Mouse (Mus musculus): ENCODE measurements around the gene Slain2. TPM values are rescaled to one million over a fixed set of nuclear protein-coding genes. Genes with fewer than 3 reads are reported as not detected.

Gene Slain2
- polyA plus RNA-seq, 1 experiment from 2014 or later = 15.2 TPM

DNA sequence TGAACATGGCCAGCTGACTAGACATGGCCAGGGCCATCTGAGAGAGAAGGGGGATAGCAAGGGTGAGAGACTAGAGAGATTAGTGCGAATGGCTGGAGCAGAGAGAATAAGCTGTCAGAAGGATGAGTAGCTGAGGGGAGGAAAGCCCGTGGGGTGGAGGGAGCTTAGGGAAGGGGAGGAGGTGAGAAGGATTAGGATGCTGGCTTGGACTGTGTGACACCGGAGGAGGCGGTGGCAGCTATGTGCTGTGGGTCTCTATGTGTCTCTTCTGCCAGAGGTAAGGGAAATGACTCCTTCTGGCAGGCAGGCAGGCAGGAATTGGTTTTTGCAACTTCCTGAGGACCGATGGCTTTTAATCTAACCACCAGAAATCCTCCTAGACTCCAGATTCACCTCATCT is 34.4 kb upstream of the Slain2 start:
- no peak overlapping the region for H3K27ac ChIP-seq (ENCODE audit: low read length)
- no peak for ATAC-seq
- H3K36me3 ChIP-seq (ENCODE audit: control insufficient read depth, insufficient read depth, low read length) = no peaks in the 10 kb centered on the region
- H3K9me3 ChIP-seq (replicated peaks; ENCODE audit: control insufficient read depth, low read length, poor library complexity, severe bottlenecking) = no peaks in the 10 kb centered on the region
- 27% methylated on average over 5 of the region's 5 CpGs for WGBS
- no peak overlapping the region for H3K9ac ChIP-seq (ENCODE audit: low read depth, low read length)
- no peaks in the 10 kb centered on the region for H3K4me1 ChIP-seq (ENCODE audit: control insufficient read depth, insufficient read depth, low read length)
- H3K4me2 ChIP-seq (ENCODE audit: low read length) = no peak overlapping the region
- H3K27me3 ChIP-seq (ENCODE audit: control insufficient read depth, insufficient read depth, low read depth, low read length) = no peaks in the 10 kb centered on the region
- no peak overlapping the region for H3K4me3 ChIP-seq (ENCODE audit: low read depth, low read length)

DNA sequence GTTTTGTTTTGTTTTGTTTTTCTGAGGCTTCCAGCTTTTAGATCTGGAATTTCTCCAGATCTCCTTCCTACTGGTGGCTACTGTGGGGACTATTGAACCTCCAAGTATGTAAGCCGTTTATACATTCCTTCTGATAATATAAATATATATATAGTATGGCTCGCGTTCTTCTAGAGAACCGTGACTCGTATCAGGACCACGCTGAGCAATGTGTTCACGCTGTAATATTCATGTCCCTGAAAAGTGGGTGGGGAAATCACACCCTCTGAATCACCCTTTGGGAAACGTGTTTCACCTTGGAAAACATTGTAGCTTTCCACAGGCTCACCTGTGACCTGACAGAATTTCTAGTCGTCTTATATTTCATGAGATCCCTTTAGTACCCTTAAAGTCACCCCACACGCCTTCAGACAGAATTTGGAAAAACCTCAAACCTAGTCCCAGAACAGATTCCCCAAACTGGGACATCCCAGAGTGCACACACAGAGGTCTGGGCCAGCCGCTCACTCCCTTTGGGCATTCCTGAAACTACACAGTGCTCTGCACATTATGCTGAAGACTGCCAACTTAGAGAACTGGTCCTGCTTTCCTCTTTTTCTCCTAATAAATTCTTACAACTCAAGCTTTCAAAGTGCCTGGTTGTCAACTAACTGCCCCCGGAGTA is 32.2 kb upstream of the Slain2 start:
- H3K4me1 ChIP-seq (ENCODE audit: control insufficient read depth, insufficient read depth, low read length) = no peaks in the 10 kb centered on the region
- no peak overlapping the region for H3K27ac ChIP-seq (ENCODE audit: low read length)
- no peaks in the 10 kb centered on the region for H3K9me3 ChIP-seq (replicated peaks; ENCODE audit: control insufficient read depth, low read length, poor library complexity, severe bottlenecking)
- no peak overlapping the region for H3K4me3 ChIP-seq (ENCODE audit: low read depth, low read length)
- H3K9ac ChIP-seq (ENCODE audit: low read depth, low read length) = no peak overlapping the region
- H3K4me2 ChIP-seq (ENCODE audit: low read length) = no peak overlapping the region
- WGBS = 88% methylated on average over 12 of the region's 12 CpGs
- no peaks in the 10 kb centered on the region for H3K27me3 ChIP-seq (ENCODE audit: control insufficient read depth, insufficient read depth, low read depth, low read length)
- H3K36me3 ChIP-seq (ENCODE audit: control insufficient read depth, insufficient read depth, low read length) = no peaks in the 10 kb centered on the region
- ATAC-seq = no peak

DNA sequence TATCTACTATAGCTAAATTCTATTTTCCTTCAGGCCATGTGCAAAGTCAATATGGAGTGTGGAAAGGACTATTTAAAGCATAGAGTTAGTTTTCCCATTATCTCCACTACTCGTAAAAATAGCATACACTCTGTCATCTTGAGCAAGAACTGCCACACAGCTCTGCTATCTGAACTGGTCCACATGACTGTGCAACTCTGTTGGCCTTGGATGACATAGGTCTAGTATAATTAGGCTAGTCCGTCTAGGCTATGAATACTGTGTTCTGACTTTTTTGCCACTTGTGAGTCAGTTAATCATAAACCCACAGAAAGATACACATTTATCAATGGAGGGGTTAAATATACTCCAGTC is 31.7 kb upstream of the Slain2 start:
- H3K4me3 ChIP-seq (ENCODE audit: low read depth, low read length) = no peak overlapping the region
- no peak overlapping the region for H3K4me2 ChIP-seq (ENCODE audit: low read length)
- H3K36me3 ChIP-seq (ENCODE audit: control insufficient read depth, insufficient read depth, low read length) = no peaks in the 10 kb centered on the region
- no peaks in the 10 kb centered on the region for H3K27me3 ChIP-seq (ENCODE audit: control insufficient read depth, insufficient read depth, low read depth, low read length)
- no peaks in the 10 kb centered on the region for H3K9me3 ChIP-seq (replicated peaks; ENCODE audit: control insufficient read depth, low read length, poor library complexity, severe bottlenecking)
- no peak for ATAC-seq
- 83% methylated on average over 2 of the region's 2 CpGs for WGBS
- no peaks in the 10 kb centered on the region for H3K4me1 ChIP-seq (ENCODE audit: control insufficient read depth, insufficient read depth, low read length)
- H3K27ac ChIP-seq (ENCODE audit: low read length) = no peak overlapping the region
- H3K9ac ChIP-seq (ENCODE audit: low read depth, low read length) = no peak overlapping the region

DNA sequence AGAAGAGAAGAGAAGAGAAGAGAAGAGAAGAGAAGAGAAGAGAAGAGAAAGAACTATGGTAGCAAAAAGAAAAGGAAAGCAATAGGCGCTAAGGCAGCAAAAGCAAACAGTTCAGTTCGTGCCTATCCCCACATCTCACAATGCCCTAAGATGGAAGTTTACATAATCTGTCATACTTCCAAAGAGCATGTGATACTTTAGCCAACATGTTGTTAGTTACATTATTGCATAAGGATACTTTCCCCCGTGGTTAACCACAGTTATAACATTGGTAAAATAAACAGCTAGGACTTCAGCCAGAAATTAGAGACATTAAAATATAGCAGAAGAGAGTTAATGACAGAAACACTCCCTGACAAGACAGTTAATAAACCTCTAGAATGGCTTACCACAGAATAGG is 30.4 kb upstream of the Slain2 start:
- H3K4me3 ChIP-seq (ENCODE audit: low read depth, low read length) = no peak overlapping the region
- H3K27ac ChIP-seq (ENCODE audit: low read length) = no peak overlapping the region
- 94% methylated on average over 3 of the region's 3 CpGs for WGBS
- no peaks in the 10 kb centered on the region for H3K27me3 ChIP-seq (ENCODE audit: control insufficient read depth, insufficient read depth, low read depth, low read length)
- H3K4me1 ChIP-seq (ENCODE audit: control insufficient read depth, insufficient read depth, low read length) = no peaks in the 10 kb centered on the region
- ATAC-seq = no peak
- no peak overlapping the region for H3K9ac ChIP-seq (ENCODE audit: low read depth, low read length)
- H3K9me3 ChIP-seq (replicated peaks; ENCODE audit: control insufficient read depth, low read length, poor library complexity, severe bottlenecking) = no peaks in the 10 kb centered on the region
- H3K36me3 ChIP-seq (ENCODE audit: control insufficient read depth, insufficient read depth, low read length) = no peaks in the 10 kb centered on the region
- H3K4me2 ChIP-seq (ENCODE audit: low read length) = no peak overlapping the region

DNA sequence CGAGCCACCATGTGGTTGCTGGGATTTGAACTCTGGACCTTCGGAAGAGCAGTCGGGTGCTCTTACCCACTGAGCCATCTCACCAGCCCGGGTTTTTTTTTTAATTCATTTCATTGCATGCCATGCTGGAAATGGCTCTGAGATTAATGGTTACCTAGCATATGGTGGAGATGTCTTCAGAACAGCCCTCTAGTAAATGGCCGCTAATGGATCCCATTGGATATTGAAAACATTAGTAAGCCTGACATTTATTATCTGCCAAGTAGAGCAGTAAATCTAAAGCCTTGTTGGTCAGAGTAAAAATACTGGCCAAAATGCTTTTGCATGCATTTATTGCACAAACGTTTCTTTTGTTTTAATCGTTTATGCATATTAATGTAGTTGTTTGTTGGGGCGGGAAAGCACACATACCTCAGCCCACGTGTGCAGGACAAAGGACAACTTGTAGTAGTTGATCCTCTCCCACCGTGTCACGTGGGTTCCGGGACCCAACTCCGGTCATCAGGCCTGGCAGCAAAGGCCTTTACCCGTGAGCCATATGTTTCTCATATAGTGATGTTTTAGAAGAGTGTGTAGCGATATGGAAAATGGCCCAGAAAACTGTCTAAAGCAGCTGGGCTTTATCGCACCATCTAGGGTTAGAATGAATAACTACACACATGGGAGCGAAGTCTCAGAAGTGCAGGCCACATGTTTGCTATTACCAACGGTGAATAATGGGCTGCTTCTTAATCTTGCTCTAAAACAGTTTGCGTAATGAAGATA is 27.5 kb upstream of the Slain2 start:
- Histone ChIP-seq H3K4me3 (ENCODE audit: low read depth, low read length) (no peak overlapping the region), H3K9ac (ENCODE audit: low read depth, low read length) (no peak overlapping the region), H3K27ac (ENCODE audit: low read length) (no peak overlapping the region), H3K9me3 (replicated peaks; ENCODE audit: control insufficient read depth, low read length, poor library complexity, severe bottlenecking) (no peaks in the 10 kb centered on the region), H3K27me3 (ENCODE audit: control insufficient read depth, insufficient read depth, low read depth, low read length) (no peaks in the 10 kb centered on the region), H3K36me3 (ENCODE audit: control insufficient read depth, insufficient read depth, low read length) (no peaks in the 10 kb centered on the region), H3K4me1 (ENCODE audit: control insufficient read depth, insufficient read depth, low read length) (no peaks in the 10 kb centered on the region), H3K4me2 (ENCODE audit: low read length) (no peak overlapping the region)
- no peak for ATAC-seq
- 86% methylated on average over 18 of the region's 19 CpGs for WGBS

DNA sequence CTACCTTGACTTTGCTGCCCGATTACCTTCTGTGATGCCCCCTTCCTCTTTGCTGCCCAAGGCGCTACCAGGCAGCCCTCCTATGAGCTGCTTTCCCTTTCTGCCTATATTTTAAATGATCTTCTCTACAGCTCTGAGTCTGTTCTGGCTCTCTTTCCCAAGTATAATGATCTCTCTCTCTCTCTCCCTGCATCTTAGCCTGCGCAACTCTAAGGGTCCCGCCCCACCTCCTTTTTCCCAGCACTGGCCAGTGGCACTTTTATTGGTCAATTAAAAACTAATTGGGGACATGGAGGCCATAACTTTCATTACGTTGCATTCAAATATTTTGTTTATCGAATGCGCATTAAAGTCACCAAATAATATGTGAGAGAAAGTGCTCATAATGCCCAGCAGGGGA is 25.8 kb upstream of the Slain2 start:
- H3K4me3 ChIP-seq (ENCODE audit: low read depth, low read length) = no peak overlapping the region
- 91% methylated on average over 7 of the region's 7 CpGs for WGBS
- H3K9ac ChIP-seq (ENCODE audit: low read depth, low read length) = no peak overlapping the region
- H3K4me1 ChIP-seq (ENCODE audit: control insufficient read depth, insufficient read depth, low read length) = no peaks in the 10 kb centered on the region
- no peaks in the 10 kb centered on the region for H3K9me3 ChIP-seq (replicated peaks; ENCODE audit: control insufficient read depth, low read length, poor library complexity, severe bottlenecking)
- H3K4me2 ChIP-seq (ENCODE audit: low read length) = no peak overlapping the region
- no peaks in the 10 kb centered on the region for H3K27me3 ChIP-seq (ENCODE audit: control insufficient read depth, insufficient read depth, low read depth, low read length)
- H3K27ac ChIP-seq (ENCODE audit: low read length) = no peak overlapping the region
- no peaks in the 10 kb centered on the region for H3K36me3 ChIP-seq (ENCODE audit: control insufficient read depth, insufficient read depth, low read length)
- no peak for ATAC-seq

DNA sequence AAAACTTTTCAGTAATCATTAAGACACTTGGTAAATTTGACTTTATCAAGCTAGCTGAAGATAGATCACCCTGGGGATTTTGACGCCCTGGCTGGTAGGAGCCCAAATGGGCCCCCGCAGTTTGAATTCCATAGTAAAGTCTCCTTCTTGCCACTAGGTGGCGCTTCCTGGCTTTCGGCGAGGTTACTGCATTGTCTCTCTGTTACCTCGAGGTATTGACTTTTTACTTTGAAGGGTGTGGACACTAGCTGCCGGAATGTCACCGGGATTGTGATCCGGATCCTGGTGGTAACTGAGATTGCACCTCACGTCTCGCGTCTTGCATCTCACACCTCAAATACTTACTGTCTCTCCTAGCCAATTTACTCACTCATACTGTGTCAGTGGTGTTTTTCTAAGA is 22.6 kb upstream of the Slain2 start:
- 5% methylated on average over 12 of the region's 12 CpGs for WGBS
- H3K4me1 ChIP-seq (ENCODE audit: control insufficient read depth, insufficient read depth, low read length) = no peaks in the 10 kb centered on the region
- H3K4me2 ChIP-seq (ENCODE audit: low read length) = 0 out of 2 replicates have a peak overlapping the region, but pooled peaks have one; percentile 27
- no peak for ATAC-seq
- no peak overlapping the region for H3K27ac ChIP-seq (ENCODE audit: low read length)
- H3K4me3 ChIP-seq (ENCODE audit: low read depth, low read length) = no peak overlapping the region
- H3K9me3 ChIP-seq (replicated peaks; ENCODE audit: control insufficient read depth, low read length, poor library complexity, severe bottlenecking) = no peaks in the 10 kb centered on the region
- H3K27me3 ChIP-seq (ENCODE audit: control insufficient read depth, insufficient read depth, low read depth, low read length) = no peaks in the 10 kb centered on the region
- H3K9ac ChIP-seq (ENCODE audit: low read depth, low read length) = no peak overlapping the region
- H3K36me3 ChIP-seq (ENCODE audit: control insufficient read depth, insufficient read depth, low read length) = no peaks in the 10 kb centered on the region

DNA sequence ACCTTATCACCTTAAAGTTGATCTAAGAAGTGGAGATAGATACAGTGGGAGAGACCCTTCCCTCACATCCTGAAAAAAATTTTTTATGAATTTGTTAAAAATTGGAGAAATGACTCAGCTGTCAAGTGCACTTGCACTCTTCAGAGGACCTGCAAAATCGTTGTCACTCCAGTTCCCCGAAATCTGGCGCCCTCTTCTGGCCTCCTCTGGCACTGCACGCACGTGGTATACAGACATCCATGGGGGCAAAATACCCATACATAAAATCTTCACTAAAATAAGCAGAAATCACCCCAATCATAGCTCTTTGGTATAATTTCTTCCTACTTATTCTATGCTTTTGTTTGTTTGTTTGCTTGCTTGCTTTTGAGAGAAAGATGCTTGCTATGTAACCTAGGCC is 20.1 kb upstream of the Slain2 start:
- no peak overlapping the region for H3K4me2 ChIP-seq (ENCODE audit: low read length)
- H3K9me3 ChIP-seq (replicated peaks; ENCODE audit: control insufficient read depth, low read length, poor library complexity, severe bottlenecking) = no peaks in the 10 kb centered on the region
- ATAC-seq = no peak
- WGBS = 55% methylated on average over 5 of the region's 5 CpGs
- no peaks in the 10 kb centered on the region for H3K4me1 ChIP-seq (ENCODE audit: control insufficient read depth, insufficient read depth, low read length)
- no peak overlapping the region for H3K27ac ChIP-seq (ENCODE audit: low read length)
- no peak overlapping the region for H3K9ac ChIP-seq (ENCODE audit: low read depth, low read length)
- H3K4me3 ChIP-seq (ENCODE audit: low read depth, low read length) = no peak overlapping the region
- H3K27me3 ChIP-seq (ENCODE audit: control insufficient read depth, insufficient read depth, low read depth, low read length) = no peaks in the 10 kb centered on the region
- no peaks in the 10 kb centered on the region for H3K36me3 ChIP-seq (ENCODE audit: control insufficient read depth, insufficient read depth, low read length)

DNA sequence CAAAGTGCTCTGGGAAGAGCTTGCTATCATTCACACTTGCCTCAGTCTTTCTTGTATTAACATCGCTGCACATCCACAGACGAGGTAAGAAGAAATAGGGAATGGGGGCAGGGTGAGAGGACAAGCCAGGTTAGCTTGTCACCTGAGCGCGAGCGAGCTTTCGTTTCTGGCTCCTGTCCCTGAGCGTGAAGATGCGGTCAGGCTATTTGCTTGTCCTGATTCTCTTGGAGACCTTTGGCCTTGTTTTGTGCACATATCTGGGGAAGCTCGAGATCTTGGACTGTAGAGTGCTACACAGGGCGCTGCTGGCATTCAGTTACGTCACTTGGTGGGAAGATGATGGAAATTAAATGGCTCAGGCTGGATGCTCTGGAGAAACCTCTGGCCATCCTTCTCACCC is 18.8 kb upstream of the Slain2 start:
- no peak for ATAC-seq
- no peaks in the 10 kb centered on the region for H3K36me3 ChIP-seq (ENCODE audit: control insufficient read depth, insufficient read depth, low read length)
- WGBS = 92% methylated on average over 11 of the region's 11 CpGs
- H3K9me3 ChIP-seq (replicated peaks; ENCODE audit: control insufficient read depth, low read length, poor library complexity, severe bottlenecking) = no peaks in the 10 kb centered on the region
- no peak overlapping the region for H3K9ac ChIP-seq (ENCODE audit: low read depth, low read length)
- H3K4me2 ChIP-seq (ENCODE audit: low read length) = no peak overlapping the region
- no peak overlapping the region for H3K4me3 ChIP-seq (ENCODE audit: low read depth, low read length)
- H3K4me1 ChIP-seq (ENCODE audit: control insufficient read depth, insufficient read depth, low read length) = no peaks in the 10 kb centered on the region
- no peaks in the 10 kb centered on the region for H3K27me3 ChIP-seq (ENCODE audit: control insufficient read depth, insufficient read depth, low read depth, low read length)
- no peak overlapping the region for H3K27ac ChIP-seq (ENCODE audit: low read length)

Data from midbrain, embryonic 16.5 days (tissue).